Mouse (Mus musculus): Measurements from ENCODE around the gene Tmem182. TPM values are rescaled to one million over a fixed set of nuclear protein-coding genes. Genes with fewer than 3 reads are reported as not detected.
A peak's percentile ranks its signal among the peaks of the same experiment; 100 is the strongest.

Tmem182 gene
- polyA plus RNA-seq, 1 experiment from 2014 or later, result not detected

GRCm38 (mm10) chr1:40884943-40885342, 79.5 kb downstream of the Tmem182 start:
- Histone ChIP-seq H3K27me3 (ENCODE audit: poor library complexity, severe bottlenecking) (no peaks in the 10 kb centered on the region), H3K27ac (no peak overlapping the region), H3K4me3 (no peak overlapping the region), H3K9me3 (no peaks in the 10 kb centered on the region), H3K36me3 (replicated peaks) (no peaks in the 10 kb centered on the region), H3K4me1 (peaks cover 12% of the 10 kb centered on the region)
- WGBS, result 80% methylated on average over 6 of the region's 6 CpGs
- DNase-seq (ENCODE audit: extremely low spot score, low spot score), result no peak

GRCm38 (mm10) chr1:40887673-40888072, 82.3 kb downstream of the Tmem182 start:
- peak; percentile 57 for DNase-seq (ENCODE audit: extremely low spot score, low spot score)
- WGBS, result 38% methylated on average over 12 of the region's 12 CpGs
- no peaks in the 10 kb centered on the region for H3K27me3 ChIP-seq (ENCODE audit: poor library complexity, severe bottlenecking)
- H3K4me3 ChIP-seq, result no peak overlapping the region
- no peaks in the 10 kb centered on the region for H3K36me3 ChIP-seq (replicated peaks)
- no peak overlapping the region for H3K27ac ChIP-seq
- peaks cover 12% of the 10 kb centered on the region for H3K4me1 ChIP-seq
- no peaks in the 10 kb centered on the region for H3K9me3 ChIP-seq

GRCm38 (mm10) chr1:40888396-40889040, 83.1 kb downstream of the Tmem182 start:
- H3K36me3 ChIP-seq (replicated peaks), result no peaks in the 10 kb centered on the region
- DNase-seq (ENCODE audit: extremely low spot score, low spot score), result no peak
- WGBS, result 89% methylated on average over 8 of the region's 8 CpGs
- peaks cover 12% of the 10 kb centered on the region for H3K4me1 ChIP-seq
- no peaks in the 10 kb centered on the region for H3K9me3 ChIP-seq
- H3K27me3 ChIP-seq (ENCODE audit: poor library complexity, severe bottlenecking), result no peaks in the 10 kb centered on the region
- H3K27ac ChIP-seq, result no peak overlapping the region
- no peak overlapping the region for H3K4me3 ChIP-seq

- Histone ChIP-seq H3K27me3 (ENCODE audit: poor library complexity, severe bottlenecking) (no peaks in the 10 kb centered on the region), H3K4me3 (no peak overlapping the region), H3K4me1 (peaks cover 12% of the 10 kb centered on the region), H3K27ac (no peak overlapping the region), H3K9me3 (no peaks in the 10 kb centered on the region), H3K36me3 (replicated peaks) (no peaks in the 10 kb centered on the region)
- 91% methylated on average over 14 of the region's 14 CpGs for WGBS
- DNase-seq (ENCODE audit: extremely low spot score, low spot score), result no peak
Measured at GRCm38 (mm10) chr1:40889617-40890016, 84.2 kb downstream of the Tmem182 start.

GRCm38 (mm10) chr1:40890246-40890645, 84.8 kb downstream of the Tmem182 start:
- no peak overlapping the region for H3K4me3 ChIP-seq
- no peaks in the 10 kb centered on the region for H3K9me3 ChIP-seq
- H3K27ac ChIP-seq, result peak overlapping the region; percentile 25; the same call in 1 of the 2 replicates
- no peak for DNase-seq (ENCODE audit: extremely low spot score, low spot score)
- H3K36me3 ChIP-seq (replicated peaks), result no peaks in the 10 kb centered on the region
- H3K4me1 ChIP-seq, result peaks cover 12% of the 10 kb centered on the region
- H3K27me3 ChIP-seq (ENCODE audit: poor library complexity, severe bottlenecking), result no peaks in the 10 kb centered on the region
- 63% methylated on average over 8 of the region's 8 CpGs for WGBS

- H3K27ac ChIP-seq, result no peak overlapping the region
- no peak for DNase-seq (ENCODE audit: extremely low spot score, low spot score)
- H3K36me3 ChIP-seq (replicated peaks), result no peaks in the 10 kb centered on the region
- no peaks in the 10 kb centered on the region for H3K27me3 ChIP-seq (ENCODE audit: poor library complexity, severe bottlenecking)
- H3K9me3 ChIP-seq, result no peaks in the 10 kb centered on the region
- H3K4me3 ChIP-seq, result no peak overlapping the region
- no peaks in the 10 kb centered on the region for H3K4me1 ChIP-seq
Measured at GRCm38 (mm10) chr1:40903712-40904111, 98.3 kb downstream of the Tmem182 start.

Other genes starting within 250 kb of the Tmem182 start
- not detected in 2 replicates for gene Slc9a4, start 225.5 kb upstream of the Tmem182 start, polyA plus RNA-seq (2016; fragmentation: Nextera tagmentation; extraction: Ambion mirVana)
- not detected in 2 replicates for gene Slc9a2, start 125.0 kb upstream of the Tmem182 start, polyA plus RNA-seq (2016; fragmentation: Nextera tagmentation; extraction: Ambion mirVana)
- gene Mfsd9, start 14.9 kb upstream of the Tmem182 start, polyA plus RNA-seq (2016; fragmentation: Nextera tagmentation; extraction: Ambion mirVana), result 2.2 and 2.7 TPM in 2 replicates